Mouse (Mus musculus): ENCODE data around the gene Tmem151a.
"Not testable (repeated sequence)": the region's sequence is repeated elsewhere in the genome, so short reads cannot be mapped to it uniquely, and the experiment has no call there.

The Tmem151a gene

GRCm38 (mm10) chr19:5094243-5094632, 8.9 kb upstream of the Tmem151a start:
- peak; percentile 90 for DNase-seq (ENCODE audit: low spot score)

- DNase-seq (ENCODE audit: low spot score), result no peak
Measured at GRCm38 (mm10) chr19:5093481-5094242, 8.3 kb upstream of the Tmem151a start.

GRCm38 (mm10) chr19:5092083-5092482, 6.8 kb upstream of the Tmem151a start:
- no peak for DNase-seq (ENCODE audit: low spot score)

- no peak for DNase-seq (ENCODE audit: low spot score)
Measured at GRCm38 (mm10) chr19:5089324-5089723, 4.0 kb upstream of the Tmem151a start.

- peak; percentile 96 for DNase-seq (ENCODE audit: low spot score)
Measured at GRCm38 (mm10) chr19:5087884-5088728, 2.8 kb upstream of the Tmem151a start, which contains the start of gene Yif1a. Gene Yif1a (plus strand): TSS chr19:5088538.

- not testable (repeated sequence) for DNase-seq (ENCODE audit: low spot score)
Measured at GRCm38 (mm10) chr19:5086533-5086932, 1.2 kb upstream of the Tmem151a start.

- no peak for DNase-seq (ENCODE audit: low spot score)
Measured at GRCm38 (mm10) chr19:5084834-5085144, 542 bp downstream of the Tmem151a start.

GRCm38 (mm10) chr19:5083961-5084833, 1.1 kb downstream of the Tmem151a start:
- DNase-seq (ENCODE audit: low spot score), result no peak

- DNase-seq (ENCODE audit: low spot score), result no peak
Measured at GRCm38 (mm10) chr19:5082596-5082995, 2.7 kb downstream of the Tmem151a start.

GRCm38 (mm10) chr19:5082005-5082404, 3.3 kb downstream of the Tmem151a start:
- DNase-seq (ENCODE audit: low spot score), result no peak

GRCm38 (mm10) chr19:5079279-5079678, 6.1 kb downstream of the Tmem151a start:
- DNase-seq (ENCODE audit: low spot score), result no peak

- DNase-seq (ENCODE audit: low spot score), result no peak
Measured at GRCm38 (mm10) chr19:5073518-5073917, 11.8 kb downstream of the Tmem151a start.

GRCm38 (mm10) chr19:5073028-5073427, 12.3 kb downstream of the Tmem151a start:
- DNase-seq (ENCODE audit: low spot score), result peak; percentile 75

- DNase-seq (ENCODE audit: low spot score), result peak; percentile 49
Measured at GRCm38 (mm10) chr19:5072389-5073019, 12.8 kb downstream of the Tmem151a start.

GRCm38 (mm10) chr19:5071545-5072369, 13.6 kb downstream of the Tmem151a start:
- DNase-seq (ENCODE audit: low spot score), result peak; percentile 91

- DNase-seq (ENCODE audit: low spot score), result no peak
Measured at GRCm38 (mm10) chr19:5071077-5071476, 14.3 kb downstream of the Tmem151a start.

- DNase-seq (ENCODE audit: low spot score), result no peak
Measured at GRCm38 (mm10) chr19:5069978-5070377, 15.4 kb downstream of the Tmem151a start.

GRCm38 (mm10) chr19:5069486-5069885, 15.8 kb downstream of the Tmem151a start:
- no peak for DNase-seq (ENCODE audit: low spot score)

- no peak for DNase-seq (ENCODE audit: low spot score)
Measured at GRCm38 (mm10) chr19:5068570-5069234, 16.6 kb downstream of the Tmem151a start.

GRCm38 (mm10) chr19:5067867-5068569, 17.3 kb downstream of the Tmem151a start, which contains the start of gene Cd248:
Gene Cd248 (plus strand): TSS chr19:5068078.
- peak; percentile 79 for DNase-seq (ENCODE audit: low spot score)
